Mouse (Mus musculus): ENCODE results near the gene Gm7073.

The Gm7073 gene

DNA sequence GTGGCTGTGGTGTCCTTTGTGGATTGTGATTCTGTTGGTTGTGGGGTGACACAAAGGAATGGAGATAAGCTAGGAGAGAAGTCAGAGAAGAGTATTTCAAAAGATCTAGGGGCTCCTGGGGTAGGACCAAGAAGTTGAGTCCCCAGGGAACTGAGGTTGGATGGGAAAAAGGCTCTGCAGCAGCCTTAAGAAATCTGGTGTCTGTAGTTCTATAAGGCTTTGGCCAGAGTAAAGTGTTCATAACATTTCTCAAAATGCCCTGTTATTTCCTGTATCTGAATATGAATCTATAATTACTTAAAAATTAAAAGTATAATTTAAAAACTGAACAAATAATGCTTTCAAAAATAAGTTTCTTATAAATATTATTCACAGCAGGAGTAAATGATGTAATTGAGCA lies at the start of gene Gm7073:
Gene Gm7073 (minus strand): TSS at position 101 of the 400 bp plus-strand sequence.
- DNase-seq, result no peak

DNA sequence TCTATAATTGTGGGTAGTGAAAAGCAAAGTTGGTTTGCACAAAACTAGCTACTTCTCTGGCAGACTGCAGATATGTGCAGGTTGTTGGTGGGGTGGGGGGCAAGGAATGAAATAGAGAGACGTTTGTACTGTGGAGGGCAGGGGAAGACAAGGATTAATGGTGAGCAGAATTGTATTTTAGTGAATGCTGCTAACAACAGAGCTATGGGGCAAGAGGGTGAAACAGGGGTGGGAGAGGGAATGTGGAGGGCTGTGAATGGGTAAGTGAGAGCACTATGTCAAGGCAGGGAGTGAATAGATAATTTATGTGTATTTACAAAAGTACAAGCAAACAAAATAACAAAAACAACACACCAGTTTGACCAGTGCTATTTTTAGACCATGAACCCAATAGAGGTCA lies 31.5 kb upstream of the Gm7073 start:
- no peak for DNase-seq

DNA sequence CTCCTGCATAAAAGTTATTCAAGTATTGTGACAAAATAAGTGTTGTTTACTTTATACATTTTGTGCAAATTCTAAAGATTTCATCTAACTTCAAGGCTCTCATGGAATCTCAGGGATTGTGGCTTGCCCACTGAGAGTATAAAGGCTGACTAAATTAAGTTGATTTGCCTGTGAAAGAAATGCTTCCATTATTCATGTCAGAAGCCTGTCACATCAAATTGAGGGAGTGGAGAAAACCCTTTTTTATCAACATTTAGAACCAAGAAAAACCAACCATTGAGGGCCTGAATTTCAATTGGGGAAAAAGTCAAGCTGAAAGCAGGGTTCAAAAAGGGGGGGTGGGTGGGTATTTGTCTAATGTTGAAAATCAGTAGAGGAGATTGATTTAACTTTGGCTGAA lies 30.0 kb upstream of the Gm7073 start:
- DNase-seq, result no peak

DNA sequence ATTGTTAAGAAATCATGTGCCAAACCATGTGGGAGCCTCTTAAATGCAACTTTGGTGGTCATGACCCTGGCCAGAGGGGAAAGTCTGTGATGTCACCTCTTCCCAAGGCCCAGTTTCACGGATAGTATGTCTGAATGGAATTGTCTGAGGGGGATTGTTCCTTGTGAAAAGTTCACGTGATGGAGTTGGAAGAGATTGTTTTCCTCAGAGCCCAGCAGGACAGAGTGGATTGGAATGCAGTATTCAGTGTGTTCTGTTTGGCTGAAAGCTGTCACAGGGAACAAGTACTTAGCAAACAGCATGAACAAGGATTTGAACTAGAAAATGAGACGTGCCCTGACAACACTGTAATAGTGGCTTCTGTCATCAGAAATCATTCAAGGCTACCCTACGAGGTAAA lies 16.2 kb upstream of the Gm7073 start:
- DNase-seq, result no peak

DNA sequence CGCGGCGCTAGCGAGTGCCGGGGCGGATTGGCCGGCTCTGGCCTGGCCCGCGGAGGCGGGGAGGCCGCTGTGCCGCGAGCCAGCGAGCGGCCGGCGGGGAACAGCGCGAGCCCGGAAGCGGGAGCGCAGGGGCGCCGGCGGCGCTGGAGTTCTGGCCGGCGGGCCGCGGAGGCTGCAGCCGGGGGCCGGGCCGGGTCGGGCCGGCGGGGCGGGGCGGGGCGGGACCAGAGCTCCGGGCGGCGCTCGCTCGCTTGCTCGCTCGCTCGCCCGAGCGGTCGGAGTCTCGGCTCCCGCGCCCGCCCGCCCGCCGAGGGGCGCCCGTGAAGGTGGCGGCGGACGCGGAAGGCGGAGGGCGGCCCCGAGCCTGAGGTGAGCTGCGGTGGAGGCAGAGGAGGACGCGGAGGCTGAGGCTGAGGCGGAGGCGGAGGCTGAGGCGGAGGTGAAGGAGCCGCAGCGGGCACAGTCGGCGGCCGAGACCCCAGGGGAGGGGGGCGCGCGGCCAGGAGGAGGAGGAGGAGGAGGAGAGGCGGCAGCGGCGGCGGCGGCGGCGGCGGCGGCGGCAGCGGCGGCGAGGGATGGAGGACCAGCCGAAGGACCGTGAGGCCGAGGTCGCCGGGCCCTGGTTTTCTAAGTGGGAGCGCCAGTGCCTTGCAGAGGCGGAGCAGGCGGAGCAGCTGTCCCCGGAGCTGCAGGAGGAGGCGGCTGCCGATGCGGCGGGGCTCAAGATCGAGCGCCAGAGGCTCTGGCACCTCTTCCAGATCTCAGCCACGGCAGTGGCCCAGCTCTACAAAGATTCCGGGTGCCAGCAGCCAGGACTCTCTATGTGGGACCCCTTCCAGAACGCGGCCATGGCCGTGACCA lies 8.6 kb upstream of the Gm7073 start:
- peak in 1 of 2 experiments; percentile 8 for DNase-seq

DNA sequence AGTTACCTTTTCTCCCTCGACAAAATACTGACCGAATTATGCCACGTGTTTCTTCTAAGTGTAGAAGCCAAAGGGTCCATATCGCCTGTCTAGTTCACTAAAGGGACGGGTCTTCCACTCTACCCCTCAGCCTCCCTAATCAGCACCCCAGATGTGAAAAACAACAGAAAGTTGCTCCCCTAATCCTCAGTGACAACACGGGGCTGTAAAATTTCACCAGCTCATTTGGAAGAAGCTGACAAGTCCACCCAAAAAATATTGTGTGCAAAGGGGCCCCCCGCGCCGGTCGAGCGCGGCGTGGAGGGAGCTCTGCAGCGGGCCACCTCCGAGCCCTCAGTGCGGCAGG lies 8.0 kb upstream of the Gm7073 start:
- DNase-seq, result no peak

DNA sequence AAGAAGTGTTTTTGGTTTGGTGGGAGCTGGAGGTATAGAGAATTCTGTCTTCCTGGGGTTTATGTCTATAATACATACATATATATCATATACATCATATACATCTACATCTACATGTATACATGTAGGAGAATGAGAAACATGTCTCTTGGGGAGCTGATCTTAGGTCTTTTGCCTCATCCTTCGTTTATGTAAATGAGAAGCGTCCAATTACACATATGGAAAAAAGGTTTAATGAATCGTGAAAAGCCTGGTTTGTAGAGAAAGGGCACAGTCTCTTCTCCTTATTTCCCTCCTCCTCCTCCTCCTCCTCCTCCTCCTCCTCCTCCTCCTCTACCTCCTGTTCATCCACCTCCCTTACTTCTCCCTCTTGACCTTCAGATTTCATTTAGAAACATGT lies 6.9 kb upstream of the Gm7073 start:
- DNase-seq, result no peak

DNA sequence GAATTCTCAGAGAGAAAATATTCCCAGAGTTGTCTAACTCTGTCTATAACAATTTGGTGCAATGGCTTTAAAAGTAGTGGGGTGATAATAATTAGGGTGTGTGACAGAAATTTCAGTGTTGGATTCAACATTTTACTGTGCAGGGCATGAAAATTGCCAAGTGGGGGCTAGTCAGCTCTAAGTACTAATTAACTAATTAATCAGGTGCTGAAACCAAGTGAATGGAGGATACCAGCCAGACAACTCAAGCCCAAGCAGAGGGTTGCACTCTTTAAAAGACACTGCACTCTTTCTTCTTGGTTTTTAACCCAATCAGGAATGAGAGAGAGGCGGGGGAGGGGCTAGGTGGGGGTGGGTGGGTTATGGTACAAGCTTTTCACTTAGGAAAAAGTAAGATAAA lies 6.4 kb upstream of the Gm7073 start:
- DNase-seq, result no peak

DNA sequence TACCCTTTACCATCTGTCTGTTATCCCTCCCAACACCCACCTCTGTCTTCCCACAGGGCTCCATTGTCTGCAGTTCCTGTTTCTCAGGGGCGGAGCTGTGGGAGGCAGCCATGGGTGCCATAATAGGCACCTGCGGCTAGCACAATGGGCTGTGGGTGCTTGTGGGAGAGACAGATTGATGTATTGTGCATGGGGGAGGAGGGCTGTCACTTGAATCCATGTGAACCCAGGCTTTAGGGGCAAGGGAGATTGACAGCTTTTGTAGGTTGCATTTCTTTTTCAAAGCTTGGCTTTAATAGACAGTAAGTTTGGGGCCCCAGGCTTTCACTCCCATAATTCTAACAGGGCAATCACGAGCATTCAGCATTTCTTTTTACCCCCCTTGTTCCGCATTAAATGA lies 5.0 kb upstream of the Gm7073 start:
- DNase-seq, result no peak

DNA sequence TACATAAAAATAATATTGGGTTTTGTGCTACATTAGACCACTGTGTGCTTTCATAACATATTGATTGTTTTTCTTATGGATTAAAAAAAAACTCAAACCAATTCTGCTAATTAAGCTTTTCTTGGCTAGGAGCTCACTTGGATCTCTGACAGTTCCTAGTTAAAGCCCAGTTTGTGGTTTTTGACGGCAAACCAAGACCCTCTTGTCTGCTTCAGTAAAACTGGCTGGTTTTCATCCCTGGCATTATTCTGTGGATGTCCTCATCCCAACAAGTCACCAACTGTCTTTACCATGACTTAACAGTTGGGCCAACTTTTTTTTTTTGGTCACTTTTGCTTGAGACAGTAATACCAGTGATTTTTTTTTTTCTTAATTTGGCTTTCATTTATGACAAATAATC lies 3.9 kb upstream of the Gm7073 start:
- no peak for DNase-seq

DNA sequence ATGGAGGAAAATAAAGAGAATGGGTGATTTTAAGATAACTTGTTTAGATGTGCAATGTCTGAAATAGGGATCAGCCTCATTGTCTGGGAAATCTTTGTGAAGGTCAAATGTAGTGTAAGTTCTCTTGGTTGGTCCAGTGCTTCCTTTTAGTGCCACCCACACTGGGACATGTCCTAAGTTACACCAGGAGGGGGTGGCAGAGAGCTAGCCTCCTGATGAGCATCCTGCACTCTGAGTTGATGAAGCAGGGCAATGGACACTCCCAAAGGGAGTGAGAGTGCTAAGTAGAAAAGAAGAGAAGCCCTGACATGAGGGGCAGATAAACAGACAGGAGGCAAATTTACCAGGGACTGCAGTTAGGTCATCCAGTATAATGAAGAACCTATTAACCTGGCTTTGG lies 35.1 kb downstream of the Gm7073 start:
- DNase-seq, result no peak

DNA sequence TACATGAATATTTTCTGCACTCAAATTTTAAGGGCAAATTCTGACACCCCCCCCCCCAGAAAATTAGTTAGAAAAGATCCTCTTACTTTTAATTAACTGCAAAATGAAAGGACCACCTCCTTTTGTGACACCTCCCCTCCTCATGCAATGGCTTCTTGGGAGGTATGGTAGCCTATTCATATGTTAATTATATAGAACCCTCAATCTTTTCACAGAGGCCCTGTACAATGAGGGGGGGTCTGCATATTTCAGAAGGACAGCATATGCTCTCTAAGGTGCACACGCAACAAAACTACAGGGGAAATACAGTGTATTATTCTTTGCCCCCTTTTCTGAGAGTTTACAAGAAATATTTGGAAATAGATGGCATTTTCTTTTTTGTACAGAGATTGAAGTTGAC lies 41.3 kb downstream of the Gm7073 start:
- no peak for DNase-seq

DNA sequence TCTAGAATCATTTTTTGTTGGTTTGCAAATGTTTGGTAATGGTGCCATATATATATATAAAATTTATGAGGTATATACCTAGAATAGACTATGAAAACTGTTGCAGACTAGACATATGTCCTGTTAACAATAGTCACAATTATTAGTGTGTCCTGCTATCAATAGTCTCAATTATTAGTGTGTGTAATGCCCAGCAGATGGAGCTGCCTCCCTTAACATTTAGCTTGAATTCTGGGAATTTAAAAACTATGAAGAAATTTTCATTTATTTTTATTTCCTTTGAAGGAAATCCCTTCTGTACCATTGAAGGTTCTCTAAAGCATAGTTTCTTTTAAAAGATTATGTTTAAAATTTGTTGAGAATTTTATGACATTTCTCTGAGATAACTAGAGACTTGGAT lies 43.7 kb downstream of the Gm7073 start:
- no peak for DNase-seq

DNA sequence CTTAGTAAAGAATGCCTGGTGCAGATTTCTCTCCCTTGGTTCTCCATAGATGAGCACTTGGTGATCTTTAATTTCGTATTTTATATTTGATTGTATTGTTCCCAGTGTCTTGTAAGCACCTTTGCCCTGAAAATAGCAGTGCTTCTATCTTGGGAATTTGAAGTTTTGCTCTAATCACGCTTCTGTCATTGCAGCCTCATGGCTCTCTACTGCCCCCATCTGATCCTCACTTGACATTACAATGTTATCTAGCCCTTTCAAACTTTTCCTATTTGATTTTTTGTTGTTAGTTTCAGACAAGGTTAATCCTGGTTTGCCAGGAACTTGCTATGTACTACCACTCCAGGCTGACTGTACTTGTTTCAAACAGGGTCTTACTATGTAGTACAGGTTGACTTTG lies 75.3 kb downstream of the Gm7073 start:
- DNase-seq, result no peak

DNA sequence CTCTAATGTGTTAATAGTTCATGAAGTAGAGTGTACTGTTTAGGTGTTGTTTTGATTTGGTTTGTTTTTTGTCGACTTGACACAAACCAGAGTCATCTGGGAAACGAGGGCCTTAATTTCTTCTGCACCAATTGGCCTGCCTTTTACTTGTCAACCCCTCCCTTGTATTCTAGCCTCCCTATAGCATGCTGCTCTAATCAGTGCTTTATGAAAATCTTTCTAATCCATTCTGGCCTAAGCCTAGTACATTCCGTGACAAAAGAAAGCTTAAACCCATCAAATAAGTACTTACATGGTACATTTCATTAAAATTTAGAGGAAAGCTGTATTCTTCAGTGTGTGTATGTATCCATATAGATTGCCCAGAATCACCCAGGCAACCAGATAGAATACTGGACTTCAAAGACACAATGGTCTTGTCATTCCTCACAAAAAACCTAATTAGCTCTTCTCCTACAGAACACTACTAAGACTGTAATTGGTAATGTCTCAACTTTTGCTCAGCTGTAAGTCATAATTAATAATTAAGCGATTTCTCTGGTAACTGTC lies 124.4 kb downstream of the Gm7073 start:
- no peak for DNase-seq

DNA sequence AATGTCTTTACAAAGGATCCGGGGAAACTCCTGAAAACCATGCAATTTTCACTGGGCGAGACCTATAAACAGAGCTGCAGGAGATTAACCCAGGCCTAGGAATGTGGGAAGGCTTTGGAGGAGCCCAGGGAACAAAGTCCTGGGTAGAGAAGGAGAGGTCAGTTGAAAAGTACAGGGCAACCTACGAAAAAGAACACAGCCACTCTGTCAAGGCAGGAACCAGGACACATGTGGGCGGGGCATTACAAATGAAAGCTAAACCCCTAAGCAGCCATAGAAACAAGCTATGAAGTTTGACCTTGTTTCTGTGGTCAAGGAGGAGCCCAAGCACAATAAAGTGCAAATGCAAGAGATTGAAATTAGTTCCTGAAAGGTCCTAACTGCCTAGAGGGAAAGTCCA lies 133.4 kb downstream of the Gm7073 start:
- DNase-seq, result no peak

DNA sequence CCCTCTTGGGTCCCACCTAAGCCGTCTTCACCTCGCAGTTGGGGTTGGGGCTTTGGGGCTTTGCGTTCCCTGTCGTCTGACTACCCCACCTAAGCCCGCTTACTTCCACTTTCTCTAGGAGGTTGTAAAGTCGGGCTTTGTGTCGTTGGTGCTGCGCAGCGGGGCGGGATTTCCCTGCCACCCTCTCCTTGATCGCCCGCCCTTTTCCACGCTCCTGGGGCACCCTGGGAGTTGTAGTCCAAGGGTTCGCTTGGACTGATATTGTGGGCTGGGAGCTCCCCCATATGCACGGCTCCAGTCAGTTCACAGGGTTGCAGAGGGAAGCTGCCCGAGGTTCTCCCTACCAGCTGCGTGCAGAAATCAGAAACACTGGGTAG lies 134.4 kb downstream of the Gm7073 start:
- peak; percentile 80 to 90 for DNase-seq

DNA sequence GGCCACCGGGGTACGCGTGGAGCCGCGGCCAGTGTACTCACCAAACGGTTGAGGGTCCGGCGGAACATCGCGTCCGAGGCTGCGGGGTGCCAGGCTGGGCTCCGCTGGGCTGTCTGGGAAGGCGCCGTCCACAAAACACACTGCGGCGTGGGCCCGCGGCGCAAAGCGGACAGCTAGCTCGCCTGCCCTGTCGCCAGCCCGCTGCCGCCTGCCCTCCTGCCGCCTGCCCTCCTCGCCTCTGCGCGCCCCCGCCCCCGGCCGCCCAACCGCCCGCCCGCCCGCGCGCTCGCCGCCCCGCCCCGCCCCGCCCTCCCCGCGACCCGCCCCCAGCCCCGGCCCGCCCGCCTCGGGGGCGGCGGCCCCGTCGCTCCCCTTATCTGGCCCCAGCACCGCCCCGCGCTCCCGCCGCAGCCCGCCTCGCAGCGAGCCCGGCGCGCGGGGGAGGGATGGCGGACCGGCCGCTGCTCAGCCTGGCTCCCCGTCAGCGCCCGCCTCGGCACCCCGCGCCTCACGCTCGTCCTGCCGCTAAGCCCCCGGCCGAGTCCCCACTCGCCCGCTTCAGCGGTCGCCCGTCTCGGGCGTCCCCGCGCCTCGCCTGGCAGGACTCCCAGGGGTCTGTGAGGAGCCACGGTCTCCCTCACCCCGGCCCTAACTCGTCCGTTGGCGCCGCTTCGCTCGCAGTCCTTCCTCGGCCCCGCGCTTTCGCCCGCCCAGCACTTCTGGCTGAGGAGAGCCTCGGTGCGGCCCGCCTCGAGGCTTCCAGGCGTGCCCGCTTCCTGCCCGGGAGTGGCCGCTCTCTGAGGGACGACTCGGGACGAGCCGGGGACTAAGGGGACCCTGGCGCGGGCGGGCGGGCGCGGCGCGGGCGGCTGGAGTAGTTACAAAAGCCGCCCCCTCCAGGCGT lies 135.0 kb downstream of the Gm7073 start:
- DNase-seq, result peak; percentile 64 to 77

DNA sequence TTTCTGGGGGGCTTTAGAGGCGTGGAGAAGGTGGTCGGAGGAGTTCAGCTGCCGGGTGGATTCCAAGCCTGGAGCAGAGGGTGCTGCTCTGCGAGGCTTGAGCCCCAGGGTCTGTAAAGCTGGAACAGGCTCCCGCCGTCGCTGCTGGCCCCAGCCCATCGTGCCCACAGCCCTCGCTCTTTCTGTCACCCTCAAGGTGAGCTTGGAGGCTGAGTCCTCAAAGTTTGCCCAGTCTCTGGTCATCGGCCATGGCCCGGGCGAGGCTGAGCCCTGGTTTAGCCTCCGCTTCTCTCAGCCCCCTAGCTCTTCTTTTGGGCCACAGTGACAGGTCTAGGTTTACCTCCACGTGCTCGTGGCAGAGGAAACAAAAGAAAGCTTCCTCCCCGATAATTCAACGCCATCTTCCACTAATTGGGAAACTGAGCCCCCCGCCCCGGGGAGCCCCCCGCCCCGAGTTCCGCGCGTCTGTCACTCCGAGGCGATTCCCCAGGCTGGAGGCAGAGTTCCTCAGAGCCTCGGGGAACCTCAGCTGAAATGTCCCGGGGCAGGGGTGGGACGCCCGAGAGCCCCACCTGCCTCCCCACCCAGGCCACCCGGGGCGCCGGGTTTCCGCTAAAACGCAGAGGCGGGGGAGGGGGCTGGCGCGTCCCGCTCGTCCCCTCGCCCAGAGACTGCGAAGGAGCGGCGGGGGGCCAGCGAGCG lies 135.8 kb downstream of the Gm7073 start:
- peak; percentile 45 to 71 for DNase-seq

DNA sequence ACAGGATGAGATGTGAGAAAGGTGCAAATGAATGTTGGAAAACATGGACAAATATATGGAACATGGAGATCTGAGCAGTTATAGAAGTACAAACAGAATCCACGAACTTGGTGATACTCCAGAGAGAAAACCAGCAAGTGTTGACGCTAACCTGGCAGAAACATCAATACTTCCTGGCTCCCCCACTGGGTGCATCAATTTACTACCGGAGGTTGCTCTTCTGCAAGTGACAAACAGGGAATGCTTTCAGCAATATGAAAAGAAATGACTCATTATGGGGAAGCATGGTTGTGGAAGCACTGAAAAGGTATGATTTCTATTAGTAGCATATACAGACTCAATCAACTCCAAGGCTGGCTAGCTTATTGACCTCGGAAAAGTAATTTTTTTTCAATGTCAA lies 144.8 kb downstream of the Gm7073 start:
- DNase-seq, result no peak

DNA sequence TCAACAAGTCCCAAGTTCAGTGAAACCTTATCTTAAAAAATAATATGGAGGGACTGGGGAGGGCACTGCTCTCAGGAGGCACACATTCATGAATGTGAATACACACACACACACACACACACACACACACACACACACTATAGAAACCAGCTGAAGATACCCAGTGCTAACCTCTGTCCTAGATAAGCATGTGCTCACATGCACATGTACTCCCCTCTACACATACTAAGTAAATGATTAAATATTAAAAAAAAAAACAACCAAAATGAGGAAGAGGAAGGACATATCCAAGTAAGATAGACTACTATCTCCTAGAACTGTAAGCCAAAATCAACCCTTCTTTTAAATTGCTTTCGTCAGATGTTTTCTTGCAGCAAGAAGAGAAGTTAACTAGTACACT lies 152.2 kb downstream of the Gm7073 start:
- no peak for DNase-seq
